In the genomic region with DNA sequence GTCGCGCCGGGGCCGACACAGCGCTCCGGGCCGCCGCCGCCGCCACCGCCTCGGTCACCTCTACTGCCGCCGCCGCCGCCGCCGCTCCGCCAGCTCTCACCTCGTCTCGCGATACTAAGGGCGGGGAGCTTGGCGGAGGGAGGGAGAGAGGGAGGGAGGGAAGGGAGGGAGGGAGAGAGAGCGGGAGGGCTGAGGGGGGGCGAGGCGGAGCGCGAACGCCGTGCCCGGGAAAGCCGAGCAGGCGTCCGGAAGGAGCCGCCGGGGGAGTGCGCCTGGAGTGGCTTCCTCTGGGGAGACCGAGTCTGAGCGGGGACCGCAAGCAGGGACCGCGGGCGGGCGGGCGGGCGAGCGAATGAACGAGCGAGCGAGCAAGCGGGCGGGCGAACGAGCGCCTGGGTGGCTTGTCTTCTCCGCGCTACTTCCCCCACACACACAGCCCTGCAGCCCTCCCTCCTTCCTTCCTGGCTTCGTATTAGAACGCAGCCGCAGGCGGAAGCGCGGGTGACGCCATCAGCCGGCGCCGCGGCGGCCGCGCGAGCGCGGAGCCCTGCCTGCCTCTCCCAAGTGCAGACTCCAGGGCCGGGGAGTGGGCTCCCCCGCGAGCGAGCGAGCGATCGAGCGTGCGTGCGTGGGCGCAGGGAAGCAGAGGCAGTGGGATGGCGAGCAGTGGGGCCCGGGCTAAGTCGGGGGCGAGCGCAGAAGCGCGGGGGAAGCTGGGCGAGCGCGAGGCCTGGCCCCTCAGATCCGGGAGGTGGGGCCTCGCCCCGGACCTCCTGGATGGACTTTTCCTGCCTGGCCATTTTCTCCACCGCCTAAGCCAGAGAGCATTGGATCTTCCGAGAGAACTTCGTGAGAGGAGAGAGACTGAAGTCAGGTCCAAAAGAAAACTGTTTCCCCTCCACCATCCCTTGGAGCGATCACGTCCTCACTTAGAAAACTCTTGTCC, we compare ENCODE assay signal across 7 mouse cellular contexts. TPM values are rescaled to one million over a fixed set of nuclear protein-coding genes. Genes with fewer than 3 reads are reported as not detected.
DNase-seq lines count a peak whose midpoint lies in the region; ATAC-seq lines count a peak whose summit lies in the region.

Gene Ankrd17, minus strand, starts transcription at position 457 of the 946 bp plus-strand sequence.

- peak within 1 kb of the TSS; percentile 55 for H3K4me2 ChIP-seq in intestine, embryonic 15.5 days (replicated peaks)

- no peaks in the 10 kb centered on the region for H3K27me3 ChIP-seq in intestine, embryonic 15.5 days (replicated peaks)
- H3K27me3 ChIP-seq in midbrain, embryonic 10.5 days (ENCODE audit: low read depth, poor library complexity, severe bottlenecking) = no peaks in the 10 kb centered on the region

- H3K4me3 ChIP-seq in intestine, embryonic 15.5 days (replicated peaks) = peak within 1 kb of the TSS; percentile 92
- peak within 1 kb of the TSS; percentile 92 for H3K4me3 ChIP-seq in midbrain, embryonic 10.5 days

- no peaks in the 10 kb centered on the region for H3K9me3 ChIP-seq in intestine, embryonic 15.5 days
- H3K9me3 ChIP-seq in midbrain, embryonic 10.5 days (replicated peaks) = no peaks in the 10 kb centered on the region

- H3K9ac ChIP-seq in intestine, embryonic 15.5 days = peak within 1 kb of the TSS; percentile 99

- no peaks in the 10 kb centered on the region; the same call in 1 of the 2 replicates for H3K4me1 ChIP-seq in intestine, embryonic 15.5 days (replicated peaks)
- peaks cover 25% of the 10 kb centered on the region for H3K4me1 ChIP-seq in midbrain, embryonic 10.5 days

- H3K27ac ChIP-seq in intestine, embryonic 15.5 days = peak within 1 kb of the TSS; percentile 100
- H3K27ac ChIP-seq in midbrain, embryonic 10.5 days (replicated peaks) = peak within 1 kb of the TSS; percentile 99

- intact Hi-C loops in left cerebral cortex, postnatal 25 days (cut with DNase I) = loop anchor here (1.0 kb wide), 1 partner anchor 142 kb away; the partner anchor contains the start of gene Cox18

- H3K36me3 ChIP-seq in intestine, embryonic 15.5 days = no peaks in the 10 kb centered on the region
- H3K36me3 ChIP-seq in midbrain, embryonic 10.5 days = peaks cover 9% of the 10 kb centered on the region; the same call in 1 of the 2 replicates

- peak; percentile 93 to 97 for DNase-seq in adrenal gland, adult (ENCODE audit: inconsistent age in 2 of 2, low spot score in 1 of 2)
- peak; percentile 90 for DNase-seq in embryo, embryonic 10.5 days (ENCODE audit: low spot score)
- DNase-seq in gastrocnemius, postnatal 25 days = peak; percentile 91
- DNase-seq in left cerebral cortex, postnatal 25 days (ENCODE audit: low spot score in 2 of 2) = peak; percentile 95 to 97
- DNase-seq in midbrain, embryonic 10.5 days (ENCODE audit: low spot score) = peak; percentile 94
- peak; percentile 89 for DNase-seq in right cerebral cortex, postnatal 4 days

- ATAC-seq in intestine, embryonic 15.5 days = peak; percentile 95

- under 1% methylated on average over 65 of the region's 104 CpGs for WGBS in intestine, embryonic 15.5 days
- under 1% methylated on average over 78 of the region's 104 CpGs for WGBS in midbrain, embryonic 10.5 days

RNA-seq across cellular contexts. Expression of gene Ankrd17, which starts in this region (rescaled TPM):
- 10 to 100 TPM; 42.7 to 45.2 TPM for total RNA-seq in gastrocnemius, postnatal 25 days (2021)
- polyA plus RNA-seq in intestine, embryonic 15.5 days (2015; fragmentation: Nextera tagmentation; extraction: Ambion mirVana) = 23.1 and 23.2 TPM in 2 replicates
- total RNA-seq in left cerebral cortex, postnatal 25 days (2021) = 100 to 1,000 TPM; 110 to 117 TPM
- polyA plus RNA-seq in midbrain, embryonic 10.5 days (2016; fragmentation: Nextera tagmentation; extraction: Ambion mirVana) = 22.7 and 23.1 TPM in 2 replicates

Comparison
In these comparisons a context has a peak if more than half of its experiments do, and no peak if none do; other contexts are left out.
1. Peak in every context shown above with its lines: DNase-seq, ATAC-seq, H3K4me3 ChIP-seq and H3K27ac ChIP-seq.